Mouse (Mus musculus) ES-Bruce4 (cell line): Measurements from ENCODE around the gene Hoxa13. TPM values are rescaled to one million over a fixed set of nuclear protein-coding genes. Genes with fewer than 3 reads are reported as not detected.
A peak's percentile ranks its signal among the peaks of the same experiment; 100 is the strongest.

Source experiments
- H3K27ac ChIP-seq: 2 replicates; pipeline ENCODE4 v1.5.1; 2012; ENCODE audit warnings: low read length, inconsistent platforms; ENCODE audit not compliant: insufficient read depth
- H3K27me3 ChIP-seq: 2 replicates; pipeline ENCODE4 v1.6.1; 2012; ENCODE audit warnings: mild to moderate bottlenecking, low read length, inconsistent platforms; ENCODE audit not compliant: control insufficient read depth, poor library complexity, insufficient read depth, severe bottlenecking
- H3K36me3 ChIP-seq: 2 replicates; pipeline ENCODE4 v1.6.1; 2012; ENCODE audit warnings: inconsistent platforms, mild to moderate bottlenecking, low read length, moderate library complexity; ENCODE audit not compliant: control insufficient read depth, poor library complexity, insufficient read depth, severe bottlenecking
- H3K4me1 ChIP-seq: one replicate; pipeline ENCODE4 v1.8.1; 2011; ENCODE audit warnings: low read length; ENCODE audit not compliant: control insufficient read depth, insufficient read depth
- H3K4me3 ChIP-seq: 2 replicates; pipeline ENCODE4 v1.5.1; 2011; ENCODE audit warnings: low read depth, mild to moderate bottlenecking, low read length
- H3K9ac ChIP-seq: 2 replicates; pipeline ENCODE4 v1.6.1; 2012; ENCODE audit warnings: low read depth, mild to moderate bottlenecking, inconsistent platforms; ENCODE audit not compliant: poor library complexity, severe bottlenecking
- H3K9me3 ChIP-seq: replicated peaks from 2 replicates; pipeline ENCODE4 v1.6.1; 2012; ENCODE audit warnings: mild to moderate bottlenecking, low read length, inconsistent platforms; ENCODE audit not compliant: control insufficient read depth, poor library complexity, insufficient read depth, severe bottlenecking
- CTCF ChIP-seq: IDR thresholded peaks from one replicate; pipeline ENCODE4 v1.8.1; 2011; ENCODE audit warnings: low read depth, low read length
- EP300 ChIP-seq: IDR thresholded peaks from 2 replicates; pipeline ENCODE4 v1.6.1; 2011; ENCODE audit warnings: low read depth, low read length; ENCODE audit not compliant: insufficient read depth
- POLR2A ChIP-seq: IDR thresholded peaks from one replicate; pipeline ENCODE4 v1.8.1; 2011; ENCODE audit warnings: low read length; ENCODE audit not compliant: insufficient read depth
- polyA plus RNA-seq: library from polyadenylated mRNA; stranded (reverse); fragments of >200 nt; gene quantifications from 2 replicates; pipeline ENCODE4 v1.2.4, GENCODE M21; 2011; ENCODE audit warnings: low read depth; ENCODE audit not compliant: missing spikeins, insufficient read depth, insufficient read length

The Hoxa13 gene
- polyA plus RNA-seq, 1 experiment, result 0.25 TPM

- Histone ChIP-seq H3K27ac (no peak overlapping the region), H3K27me3 (peaks cover 37% of the 10 kb centered on the region), H3K9me3 (no peaks in the 10 kb centered on the region), H3K9ac (peak overlapping the region; percentile 9), H3K4me3 (peak overlapping the region; percentile 29), H3K4me1 (no peaks in the 10 kb centered on the region), H3K36me3 (no peaks in the 10 kb centered on the region)
- TF ChIP-seq CTCF, result no peak
Measured at GRCm38 (mm10) chr6:52208868-52209684, 51.6 kb downstream of the Hoxa13 start.

- Histone ChIP-seq H3K9ac (peak within 1 kb of the TSS; percentile 9), H3K4me3 (peak within 1 kb of the TSS; percentile 31), H3K4me1 (no peaks in the 10 kb centered on the region), H3K9me3 (no peaks in the 10 kb centered on the region), H3K27ac (no peak within 1 kb of the TSS), H3K36me3 (no peaks in the 10 kb centered on the region), H3K27me3 (peaks cover 34% of the 10 kb centered on the region)
- TF ChIP-seq CTCF (no peak), POLR2A (no peak), EP300 (no peak)
Measured at GRCm38 (mm10) chr6:52208072-52208867, 52.4 kb downstream of the Hoxa13 start, which contains the start of gene Hoxa6. Gene Hoxa6, minus strand, starts transcription at chr6:52208722.

Other genes starting within 250 kb of the Hoxa13 start
- 42.9 and 43.0 TPM in 2 replicates for gene Skap2, start 248.3 kb downstream of the Hoxa13 start, polyA plus RNA-seq
- 2.7 and 2.9 TPM in 2 replicates for gene Hoxa1, start 102.6 kb downstream of the Hoxa13 start, polyA plus RNA-seq
- not detected in 2 replicates for gene Hoxa2, start 96.0 kb downstream of the Hoxa13 start, polyA plus RNA-seq
- not detected in 2 replicates for gene 5730596B20Rik, start 83.4 kb downstream of the Hoxa13 start, polyA plus RNA-seq
- gene Hoxa4, start 69.1 kb downstream of the Hoxa13 start, polyA plus RNA-seq, result not detected in 2 replicates
- gene Hoxa5, start 56.3 kb downstream of the Hoxa13 start, polyA plus RNA-seq, result not detected in 2 replicates
- gene Hoxa6, start 52.2 kb downstream of the Hoxa13 start, polyA plus RNA-seq, result not detected in 2 replicates
- 0.25 TPM in 1 of 2 replicates, not detected in the other for gene Hoxa3, start 47.5 kb downstream of the Hoxa13 start, polyA plus RNA-seq
- not detected in 2 replicates for gene Gm28308, start 47.5 kb downstream of the Hoxa13 start, polyA plus RNA-seq
- 0.65 and 1.4 TPM in 2 replicates for gene Hoxa7, start 39.0 kb downstream of the Hoxa13 start, polyA plus RNA-seq
- gene Hoxa9, start 29.8 kb downstream of the Hoxa13 start, polyA plus RNA-seq, result not detected in 2 replicates
- gene Hoxa10, start 20.0 kb downstream of the Hoxa13 start, polyA plus RNA-seq, result not detected in 2 replicates
- gene Hoxa11, start 15.1 kb downstream of the Hoxa13 start, polyA plus RNA-seq, result not detected in 2 replicates
- gene Evx1, start 52.6 kb upstream of the Hoxa13 start, polyA plus RNA-seq, result 0.63 and 0.68 TPM in 2 replicates